Mouse (Mus musculus) spleen, adult 12 weeks (tissue): Measurements from ENCODE around the gene Syt9.

Experiments
- DNase-seq: peaks from one replicate; pipeline ENCODE4 v3.0.0; 2022; ENCODE audit warnings: low spot score

Gene Syt9

GRCm38 (mm10) chr7:107545011-107545410 is 174.5 kb downstream of the Syt9 start:
- no peak for DNase-seq

- DNase-seq: no peak
Measured at GRCm38 (mm10) chr7:107547872-107548271, 177.3 kb downstream of the Syt9 start.

GRCm38 (mm10) chr7:107553461-107553860 is 182.9 kb downstream of the Syt9 start:
- DNase-seq: no peak

GRCm38 (mm10) chr7:107555906-107556305 is 185.4 kb downstream of the Syt9 start:
- no peak for DNase-seq

- DNase-seq: no peak
Measured at GRCm38 (mm10) chr7:107560675-107561074, 190.1 kb downstream of the Syt9 start.

- no peak for DNase-seq
Measured at GRCm38 (mm10) chr7:107561584-107561983, 191.1 kb downstream of the Syt9 start.

GRCm38 (mm10) chr7:107563727-107564126 is 193.2 kb downstream of the Syt9 start:
- no peak for DNase-seq

- no peak for DNase-seq
Measured at GRCm38 (mm10) chr7:107567261-107567671, 196.7 kb downstream of the Syt9 start, which contains the start of gene Olfml1. Gene Olfml1, plus strand, starts transcription at chr7:107567446.

GRCm38 (mm10) chr7:107567674-107568073 is 197.1 kb downstream of the Syt9 start:
- no peak for DNase-seq

- no peak for DNase-seq
Measured at GRCm38 (mm10) chr7:107568971-107569370, 198.4 kb downstream of the Syt9 start.

- DNase-seq: no peak
Measured at GRCm38 (mm10) chr7:107573856-107574255, 203.3 kb downstream of the Syt9 start.

- no peak for DNase-seq
Measured at GRCm38 (mm10) chr7:107574276-107574675, 203.7 kb downstream of the Syt9 start.

- DNase-seq: no peak
Measured at GRCm38 (mm10) chr7:107592641-107593040, 222.1 kb downstream of the Syt9 start.

GRCm38 (mm10) chr7:107593904-107594303 is 223.4 kb downstream of the Syt9 start:
- DNase-seq: peak; percentile 5

GRCm38 (mm10) chr7:107594325-107594856 is 223.9 kb downstream of the Syt9 start:
- peak; percentile 25 for DNase-seq

- DNase-seq: peak; percentile 74
Measured at GRCm38 (mm10) chr7:107594857-107595402, 224.4 kb downstream of the Syt9 start, which contains the start of gene Ppfibp2. Gene Ppfibp2, plus strand, starts transcription at chr7:107595207.

- no peak for DNase-seq
Measured at GRCm38 (mm10) chr7:107595426-107595825, 224.9 kb downstream of the Syt9 start.

GRCm38 (mm10) chr7:107596753-107597152 is 226.2 kb downstream of the Syt9 start:
- DNase-seq: no peak

- no peak for DNase-seq
Measured at GRCm38 (mm10) chr7:107597956-107598355, 227.4 kb downstream of the Syt9 start.
